Mouse (Mus musculus) yolk sac, embryonic 10.5 days (tissue): ENCODE data around the gene Sh3rf3.

Experiments used
- DNase-seq: peaks from one replicate; pipeline ENCODE4 v3.0.0-alpha.2; 2017; ENCODE audit warnings: low spot score

Sh3rf3 gene

DNA sequence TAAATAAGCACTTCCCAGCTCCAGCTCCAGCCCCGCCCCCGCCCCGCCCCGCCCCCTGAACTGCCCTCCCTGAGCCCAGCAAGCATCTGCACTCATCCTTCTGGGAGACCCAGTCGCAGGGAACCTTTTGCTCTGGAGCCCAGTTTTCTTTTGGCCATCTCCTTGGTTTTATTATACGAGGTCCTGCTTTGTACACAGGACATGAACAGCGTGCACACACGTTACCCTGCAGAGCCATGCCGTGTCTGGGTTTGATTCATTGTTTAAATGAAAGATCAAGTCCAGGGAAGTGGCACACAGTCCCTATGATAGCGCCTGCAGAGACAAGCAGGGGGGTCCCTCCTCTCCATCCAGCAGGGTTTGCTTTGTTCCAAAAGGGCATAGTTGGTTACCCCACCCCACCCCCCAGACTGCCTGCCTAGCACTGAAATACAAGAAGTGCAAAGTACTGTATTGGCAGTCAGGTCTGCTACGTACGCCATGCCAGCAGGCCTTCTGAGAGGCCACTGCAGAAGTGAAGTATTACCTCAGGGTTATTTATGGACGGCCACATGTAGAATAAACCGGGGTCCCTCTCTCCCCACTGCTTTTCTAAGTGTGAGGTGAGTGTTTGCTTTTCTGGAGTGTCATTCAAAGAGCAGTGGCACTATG, 41.5 kb downstream of the Sh3rf3 start:
- DNase-seq: no peak

DNA sequence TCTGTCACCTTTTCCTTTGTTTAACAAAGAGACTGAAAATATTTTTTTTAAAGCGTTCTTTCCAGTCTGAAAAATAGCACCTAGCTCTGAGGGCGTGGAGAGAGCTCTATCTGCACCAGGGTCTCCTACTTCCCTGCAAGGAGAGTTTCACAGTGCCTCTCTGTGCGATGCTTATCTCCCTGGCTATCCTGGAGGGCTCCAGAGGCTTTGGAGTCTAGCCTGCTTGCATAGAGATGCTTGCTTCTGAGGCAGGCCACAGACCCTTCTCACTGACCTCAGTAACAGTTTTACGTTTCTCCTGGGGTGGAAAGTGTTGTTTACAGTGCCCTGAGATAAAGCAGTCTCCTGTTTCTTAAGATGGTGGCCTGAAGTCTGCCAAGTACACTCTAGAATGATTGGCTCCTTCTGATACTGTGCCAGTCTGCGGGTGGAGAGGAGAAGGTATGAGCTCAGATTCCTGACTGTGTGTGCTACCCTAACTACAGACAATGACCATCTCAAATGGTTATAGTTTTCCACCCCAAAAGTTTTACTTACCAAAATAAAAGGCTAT, 42.1 kb downstream of the Sh3rf3 start:
- no peak for DNase-seq

DNA sequence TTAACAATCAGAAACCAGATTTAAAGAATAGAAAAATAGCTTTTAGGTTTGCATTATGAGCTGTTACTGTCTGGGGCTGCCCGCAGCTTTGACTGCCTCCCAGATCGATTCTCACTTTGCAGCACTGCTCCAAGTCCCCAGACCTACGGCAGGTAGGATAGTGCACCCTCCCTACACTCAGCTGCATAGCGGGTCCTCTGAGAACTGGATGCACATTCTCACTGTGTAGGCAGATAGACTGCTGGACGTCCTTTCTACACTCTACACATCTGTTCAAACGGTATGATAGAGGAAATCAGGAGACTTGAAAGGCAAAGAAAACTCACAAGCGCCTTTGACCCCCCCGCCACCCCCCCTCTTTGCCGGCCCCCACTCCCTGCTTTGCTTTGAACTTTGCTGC, 42.7 kb downstream of the Sh3rf3 start:
- DNase-seq: no peak

DNA sequence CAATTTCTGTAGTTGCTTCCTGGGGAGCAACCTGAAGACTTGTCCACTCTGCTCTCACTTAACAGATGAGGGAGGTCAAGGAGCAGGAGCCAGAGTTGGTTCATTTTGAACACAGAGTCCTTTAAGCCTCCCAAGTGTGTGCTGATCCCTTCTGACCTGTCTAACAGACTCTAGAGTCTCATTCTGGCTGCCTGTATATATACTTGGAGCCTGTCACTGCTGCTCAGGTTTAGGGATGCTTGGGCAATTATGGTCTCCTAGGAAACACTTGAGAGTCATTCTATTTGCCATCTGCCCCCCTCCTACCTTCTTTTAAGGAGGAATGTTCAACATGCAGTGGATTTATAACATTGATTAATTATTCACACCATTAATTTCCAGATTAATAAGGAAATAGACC, 43.6 kb downstream of the Sh3rf3 start:
- DNase-seq: no peak

DNA sequence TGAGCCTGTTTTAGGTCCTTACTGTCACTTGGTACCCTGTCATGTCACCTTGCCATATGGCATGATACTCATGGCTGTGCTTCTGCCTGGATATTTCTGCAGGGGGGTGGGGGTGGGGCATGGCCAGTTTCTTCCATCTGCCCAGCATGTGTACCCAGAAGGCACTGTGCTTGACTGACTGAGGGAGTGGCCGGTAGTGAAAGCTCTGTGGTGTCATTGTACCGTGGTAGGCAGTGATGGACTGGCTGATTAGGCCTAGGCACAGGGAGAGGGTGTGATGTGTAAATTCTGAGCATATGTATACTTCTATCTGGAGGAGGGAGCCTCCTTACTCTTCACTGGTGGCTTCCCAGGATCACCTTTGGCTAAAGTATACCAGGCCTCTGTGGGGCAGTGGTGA, 51.6 kb downstream of the Sh3rf3 start:
- no peak for DNase-seq

DNA sequence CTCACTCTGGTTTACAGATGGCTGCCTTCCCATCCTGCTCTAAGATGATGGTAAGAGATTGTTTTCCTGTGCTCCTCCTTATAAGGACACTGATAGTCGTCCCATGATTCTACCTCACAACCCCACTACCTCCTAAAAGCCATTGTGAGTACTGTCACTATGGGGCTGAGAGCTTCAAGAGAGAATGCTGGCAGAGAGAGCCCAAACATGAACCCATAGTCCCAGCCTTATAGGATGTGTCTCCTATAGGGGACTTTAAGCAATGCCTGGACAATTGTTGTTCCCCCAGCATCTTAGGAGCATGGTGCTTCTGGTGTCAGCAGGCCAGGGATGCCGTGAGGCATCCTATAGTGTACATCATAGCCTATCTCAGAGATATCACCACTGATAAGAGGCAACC, 54.4 kb downstream of the Sh3rf3 start:
- no peak for DNase-seq

DNA sequence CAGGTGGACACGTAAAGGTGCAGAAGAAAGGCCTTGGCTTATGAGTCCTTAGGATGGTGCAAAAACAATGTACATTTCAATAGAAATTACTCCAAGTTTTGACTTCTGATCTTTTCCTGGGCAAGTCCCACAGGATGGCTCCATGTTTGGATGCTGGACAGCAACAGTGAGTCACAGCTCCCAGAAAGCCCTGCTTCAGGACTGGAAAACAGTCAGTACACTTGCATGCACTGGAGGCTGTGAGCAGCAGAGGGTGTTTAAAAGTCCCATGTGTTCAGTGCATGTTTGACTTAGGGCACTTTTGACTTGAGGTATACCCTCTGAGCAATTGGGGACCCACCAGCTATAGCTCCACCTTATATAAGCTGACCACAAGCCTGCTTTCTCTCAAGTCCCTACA, 56.7 kb downstream of the Sh3rf3 start:
- DNase-seq: no peak

DNA sequence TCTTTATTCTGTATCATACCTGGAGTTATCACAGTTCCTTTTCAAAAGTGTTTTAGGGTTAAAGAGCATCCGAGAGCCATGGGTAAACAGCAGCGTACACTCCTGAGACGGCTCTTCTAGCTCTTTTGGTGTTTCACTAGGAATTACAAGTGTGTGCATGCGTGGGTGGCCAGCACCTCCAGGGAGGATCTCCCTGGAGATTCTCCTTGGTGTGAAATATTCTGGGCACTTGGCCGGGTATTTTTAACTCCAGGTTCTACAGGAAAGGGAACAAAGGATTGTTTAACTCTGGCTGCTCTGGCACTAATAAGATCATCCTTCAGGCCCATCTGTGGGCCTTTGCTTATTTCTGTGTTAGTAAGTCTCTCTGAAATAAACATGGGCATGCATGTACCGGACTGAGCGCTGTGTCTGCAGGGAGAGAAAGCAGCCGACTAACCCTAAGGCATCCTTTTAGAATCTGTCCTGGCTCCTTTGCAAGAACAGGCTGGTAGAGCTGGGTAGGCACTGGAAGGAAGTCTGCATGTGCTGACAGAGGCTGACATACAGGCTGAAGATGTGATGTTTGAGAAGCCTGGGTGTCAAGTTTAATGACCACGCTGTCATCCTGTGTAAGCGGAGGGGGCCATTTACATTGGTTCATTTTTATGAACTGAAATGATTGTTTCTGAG, 58.1 kb downstream of the Sh3rf3 start:
- DNase-seq: no peak

DNA sequence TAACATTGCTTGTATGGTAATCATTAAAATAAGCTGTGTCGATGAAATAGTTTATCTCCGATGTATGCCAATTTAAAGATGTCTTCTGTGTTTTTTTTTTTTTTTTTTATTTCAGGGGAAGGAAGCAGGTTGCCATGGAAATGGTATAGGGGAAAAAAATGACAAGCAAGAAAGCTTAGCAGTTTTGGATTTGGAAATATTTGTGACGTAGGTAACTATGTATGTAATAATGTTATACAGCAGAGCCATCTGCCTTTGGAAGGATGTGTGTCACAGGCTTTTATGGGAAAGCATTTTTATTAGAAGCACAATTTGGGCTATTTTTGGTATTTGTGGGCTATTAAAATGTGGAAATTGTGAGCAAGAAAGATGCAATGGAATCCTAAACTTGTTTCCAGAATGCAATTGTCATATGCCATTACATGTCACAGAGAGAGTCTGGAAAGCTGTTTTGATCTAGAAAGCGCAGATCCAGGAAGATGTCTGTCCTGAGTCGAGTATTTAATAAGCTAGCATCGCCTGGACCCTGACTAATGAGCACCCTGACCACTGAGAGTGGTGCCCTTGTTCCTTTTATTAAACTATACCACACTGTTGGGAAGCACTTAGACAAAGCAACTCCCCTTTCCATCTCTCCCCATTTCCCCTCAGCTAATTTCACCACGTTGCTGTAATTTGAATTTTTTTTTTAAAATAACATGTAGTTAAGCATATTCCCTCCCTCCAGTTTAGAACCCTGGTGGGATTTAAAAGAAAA, 58.8 kb downstream of the Sh3rf3 start:
- DNase-seq: no peak

DNA sequence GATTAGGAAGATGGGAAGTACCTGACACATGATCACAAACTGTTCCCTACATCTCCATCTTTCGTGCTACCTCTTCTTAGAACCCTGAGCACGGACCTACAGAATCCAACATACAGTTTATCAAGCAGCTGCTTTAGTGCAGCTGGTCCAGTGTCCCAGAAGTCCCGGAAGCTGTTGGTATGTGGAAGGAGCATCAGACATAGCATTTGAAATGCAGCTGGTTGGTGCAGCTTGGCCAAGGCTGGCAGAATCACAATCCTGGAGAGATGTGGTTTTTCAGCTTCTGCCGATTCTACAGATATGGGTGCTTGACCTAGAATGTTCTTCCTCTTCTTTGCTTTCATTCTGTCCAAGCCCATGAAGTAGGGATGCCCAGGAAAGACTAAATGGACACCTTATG, 64.7 kb downstream of the Sh3rf3 start:
- no peak for DNase-seq

DNA sequence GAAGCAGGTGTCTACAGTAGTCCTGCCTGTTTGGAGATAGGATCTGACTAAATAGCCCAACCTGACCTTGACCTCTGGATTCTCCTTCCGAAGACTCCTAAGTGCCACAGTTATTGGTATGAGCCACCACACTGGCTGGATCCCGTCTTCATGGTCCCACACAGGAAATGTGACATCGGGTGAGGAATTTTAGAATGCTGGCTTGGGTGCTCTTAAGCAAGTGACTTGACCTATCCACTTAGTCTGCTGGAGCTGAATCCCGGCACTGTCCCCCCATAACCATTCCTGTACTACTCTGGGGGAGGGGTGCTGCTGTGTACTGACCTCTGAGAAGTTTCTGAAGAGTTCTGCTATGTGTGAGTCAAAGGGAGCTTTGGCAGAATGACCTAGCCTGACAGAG, 65.5 kb downstream of the Sh3rf3 start:
- no peak for DNase-seq

DNA sequence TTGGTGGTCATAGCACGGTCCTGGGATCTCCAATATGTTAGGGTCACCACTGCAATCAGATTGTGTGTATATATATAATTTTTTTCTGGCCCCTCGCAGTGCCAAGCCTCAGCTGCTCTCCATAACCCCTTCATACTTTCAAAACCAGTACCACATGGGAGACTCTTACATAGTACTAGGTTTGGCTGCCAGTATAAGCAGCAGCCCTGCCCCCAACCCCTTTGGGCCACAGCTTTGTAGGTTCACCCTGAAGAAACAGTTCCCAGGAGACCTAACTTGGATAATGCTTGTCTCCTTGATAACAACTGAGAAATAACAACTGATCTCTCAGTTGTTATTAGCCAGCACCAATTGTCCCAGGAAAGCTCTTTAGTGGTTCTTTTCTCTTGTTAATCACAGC, 69.6 kb downstream of the Sh3rf3 start:
- no peak for DNase-seq

DNA sequence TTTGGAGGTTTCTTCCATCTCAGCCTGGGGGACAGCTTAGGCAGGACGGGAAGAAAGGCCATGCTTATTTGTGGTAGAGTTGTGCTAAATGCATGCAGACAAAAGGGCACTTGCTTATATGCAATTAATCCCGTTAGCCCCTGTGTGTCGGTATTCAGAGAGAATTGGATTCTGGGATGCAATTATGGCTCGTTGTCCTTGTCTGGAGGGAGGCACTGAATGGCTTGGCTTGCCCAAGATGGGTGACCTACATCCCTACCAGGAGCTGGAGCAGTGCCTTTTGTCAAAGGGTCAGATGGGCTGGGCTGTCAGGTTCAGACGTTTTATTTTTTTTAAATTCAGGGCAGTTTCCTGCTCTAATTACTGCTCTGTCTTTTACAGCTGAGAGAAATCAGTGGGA, 72.2 kb downstream of the Sh3rf3 start:
- DNase-seq: no peak

DNA sequence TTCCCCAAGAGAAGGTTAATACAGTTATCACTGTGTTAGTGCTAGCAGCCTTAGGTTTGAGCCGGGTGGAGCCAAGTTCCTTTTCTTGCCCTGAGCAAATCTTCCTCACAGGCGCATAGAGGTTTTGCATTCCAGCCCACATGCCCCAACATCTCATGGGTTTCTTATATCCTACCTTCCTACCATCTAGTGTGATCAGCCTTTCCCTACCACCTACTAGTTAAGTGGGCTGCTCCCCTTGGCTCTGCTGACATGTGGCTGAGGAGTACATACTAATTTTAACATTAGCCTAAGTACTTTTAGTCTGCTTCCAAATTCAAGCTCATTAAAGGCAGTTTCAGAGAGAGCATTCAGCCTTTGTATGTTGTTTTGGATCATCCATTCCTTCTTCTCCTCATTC, 72.7 kb downstream of the Sh3rf3 start:
- no peak for DNase-seq

DNA sequence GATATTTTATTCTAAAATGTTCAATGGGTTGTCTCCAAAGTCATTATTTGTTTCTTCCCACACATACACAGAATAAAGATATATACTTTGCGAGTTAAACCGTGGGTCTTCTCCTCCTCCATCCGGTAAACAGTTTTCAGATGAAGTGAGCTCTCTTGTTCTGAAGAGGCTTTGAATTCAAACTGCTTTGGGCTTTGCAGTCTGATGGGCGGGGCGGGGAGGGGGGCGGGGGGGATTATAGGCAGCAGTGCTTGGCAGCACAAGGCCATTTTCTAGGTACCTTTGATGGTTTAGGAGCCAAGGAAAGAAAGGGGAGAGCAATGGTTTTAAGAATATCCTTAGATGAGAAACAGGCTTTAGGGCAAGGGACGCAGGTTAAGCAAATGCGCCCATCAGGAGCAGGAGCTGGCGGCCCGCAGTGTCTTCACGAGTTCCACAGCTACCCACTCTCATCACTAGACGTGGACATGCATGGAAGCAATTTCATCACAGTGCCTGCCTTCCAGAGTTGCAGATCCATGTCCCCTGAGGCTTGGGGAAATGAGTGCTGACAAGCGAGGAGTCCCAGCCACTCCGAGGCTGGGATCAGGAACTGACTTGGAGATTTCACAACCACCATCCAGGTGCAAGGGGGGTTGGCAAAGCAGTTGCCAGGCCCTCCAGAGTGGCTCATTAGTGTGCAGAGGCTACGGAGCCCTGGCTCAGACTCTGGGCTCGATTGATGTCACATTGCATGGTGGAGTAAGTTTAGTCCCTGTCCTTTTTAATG, 77.7 kb downstream of the Sh3rf3 start:
- DNase-seq: no peak

DNA sequence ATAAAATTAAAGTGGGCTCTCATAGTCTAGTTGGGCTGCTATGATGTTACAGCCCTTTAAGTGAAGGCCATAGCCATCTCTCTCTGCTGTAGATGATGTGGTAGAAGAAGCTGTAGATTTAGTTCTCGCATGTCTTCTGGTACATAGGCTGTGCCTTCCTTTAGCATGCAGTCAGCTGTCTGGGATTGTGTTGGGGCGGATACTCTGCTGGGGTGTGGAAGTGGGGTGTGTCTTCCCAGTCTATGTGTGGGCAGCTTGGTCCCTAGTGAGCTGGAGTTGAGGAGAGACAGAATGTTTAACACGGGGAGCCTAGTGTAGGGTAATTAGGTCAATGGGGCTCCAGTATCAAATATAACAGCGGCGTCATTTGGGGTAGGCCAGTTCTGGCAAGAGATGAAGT, 82.3 kb downstream of the Sh3rf3 start:
- no peak for DNase-seq

DNA sequence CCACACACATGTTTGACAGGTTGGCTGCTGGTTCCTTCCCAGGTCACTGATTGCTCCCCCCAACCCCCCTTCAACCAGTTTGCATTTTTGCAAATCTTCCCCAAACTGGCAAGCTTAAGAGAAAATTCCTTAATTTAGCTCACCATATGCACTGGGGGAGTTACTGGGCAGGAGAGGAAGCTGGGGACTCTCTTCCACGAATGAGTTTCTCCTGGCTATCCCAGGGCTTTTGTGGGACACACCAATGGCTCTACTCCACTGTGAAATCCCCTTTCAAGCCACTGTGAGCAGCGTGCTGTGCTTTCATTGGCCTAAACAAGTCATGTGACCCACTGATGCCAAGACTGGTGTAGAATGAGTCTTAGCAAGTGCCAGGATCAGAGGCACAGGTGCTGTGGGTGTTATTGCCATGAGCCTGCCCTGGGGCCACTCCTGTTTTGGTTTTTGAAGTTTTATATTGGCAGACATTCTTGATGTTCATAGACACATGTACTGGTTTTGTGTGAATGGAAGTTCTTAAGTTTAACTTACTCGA, 83.9 kb downstream of the Sh3rf3 start:
- no peak for DNase-seq

DNA sequence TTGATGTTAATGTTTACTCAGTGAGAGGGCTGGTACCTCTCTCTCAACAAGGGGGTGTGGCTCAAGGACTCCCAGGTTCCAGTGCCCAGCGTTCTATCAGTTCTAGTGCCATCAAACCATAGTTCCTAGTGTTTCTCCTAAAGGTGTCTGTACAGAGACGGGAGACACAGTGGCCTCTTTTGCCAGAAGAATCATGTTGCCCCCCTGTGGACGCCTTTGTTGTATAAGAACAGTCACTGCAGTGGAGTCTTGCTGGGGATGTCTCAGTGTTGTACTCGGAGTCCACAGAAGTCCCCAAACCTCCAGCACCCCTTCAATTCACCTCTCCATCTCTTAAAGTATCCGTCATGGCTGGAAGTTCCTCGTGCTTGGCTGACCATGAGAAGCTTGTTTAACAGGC, 92.1 kb downstream of the Sh3rf3 start:
- DNase-seq: no peak

DNA sequence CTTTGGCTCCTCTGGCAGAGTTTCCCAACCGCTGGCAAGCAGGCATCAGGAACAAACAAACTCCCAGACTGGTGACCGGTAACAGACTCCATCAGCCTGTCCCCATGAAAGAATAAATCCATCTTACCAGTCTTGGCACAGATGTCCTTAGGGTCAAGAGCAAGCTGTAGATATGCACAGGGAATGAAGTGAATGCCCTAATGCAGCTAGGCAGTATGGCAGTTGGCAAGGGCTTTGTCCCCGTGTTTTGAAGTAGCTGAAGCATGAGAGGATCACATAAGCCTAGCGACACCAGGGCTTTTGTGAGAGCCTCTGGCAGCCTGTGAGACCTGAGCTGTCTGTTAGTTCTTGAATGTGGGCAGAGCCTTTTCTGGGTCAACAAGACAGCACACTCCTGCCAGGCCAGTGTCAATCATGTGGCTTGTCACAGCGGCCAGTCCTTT, 93.9 kb downstream of the Sh3rf3 start:
- DNase-seq: no peak

DNA sequence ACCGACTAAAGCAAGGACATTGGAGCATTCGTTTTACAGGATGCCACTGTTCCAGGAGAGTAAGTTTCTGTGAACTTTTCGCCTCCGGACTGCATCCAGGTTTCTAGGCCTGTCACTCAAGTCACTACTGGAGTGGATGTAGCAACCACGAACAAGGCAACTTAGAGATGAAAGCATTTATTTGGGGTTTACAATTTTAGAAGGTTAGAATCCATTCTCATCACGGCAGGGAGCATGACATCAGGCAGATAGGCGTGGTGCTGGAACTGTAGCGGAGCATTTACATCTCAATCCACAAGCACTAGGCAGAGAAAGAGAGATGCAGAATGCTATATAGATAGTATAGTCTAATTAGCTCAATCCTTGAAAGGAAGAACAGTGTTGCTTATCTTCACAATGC, 95.3 kb downstream of the Sh3rf3 start:
- no peak for DNase-seq

DNA sequence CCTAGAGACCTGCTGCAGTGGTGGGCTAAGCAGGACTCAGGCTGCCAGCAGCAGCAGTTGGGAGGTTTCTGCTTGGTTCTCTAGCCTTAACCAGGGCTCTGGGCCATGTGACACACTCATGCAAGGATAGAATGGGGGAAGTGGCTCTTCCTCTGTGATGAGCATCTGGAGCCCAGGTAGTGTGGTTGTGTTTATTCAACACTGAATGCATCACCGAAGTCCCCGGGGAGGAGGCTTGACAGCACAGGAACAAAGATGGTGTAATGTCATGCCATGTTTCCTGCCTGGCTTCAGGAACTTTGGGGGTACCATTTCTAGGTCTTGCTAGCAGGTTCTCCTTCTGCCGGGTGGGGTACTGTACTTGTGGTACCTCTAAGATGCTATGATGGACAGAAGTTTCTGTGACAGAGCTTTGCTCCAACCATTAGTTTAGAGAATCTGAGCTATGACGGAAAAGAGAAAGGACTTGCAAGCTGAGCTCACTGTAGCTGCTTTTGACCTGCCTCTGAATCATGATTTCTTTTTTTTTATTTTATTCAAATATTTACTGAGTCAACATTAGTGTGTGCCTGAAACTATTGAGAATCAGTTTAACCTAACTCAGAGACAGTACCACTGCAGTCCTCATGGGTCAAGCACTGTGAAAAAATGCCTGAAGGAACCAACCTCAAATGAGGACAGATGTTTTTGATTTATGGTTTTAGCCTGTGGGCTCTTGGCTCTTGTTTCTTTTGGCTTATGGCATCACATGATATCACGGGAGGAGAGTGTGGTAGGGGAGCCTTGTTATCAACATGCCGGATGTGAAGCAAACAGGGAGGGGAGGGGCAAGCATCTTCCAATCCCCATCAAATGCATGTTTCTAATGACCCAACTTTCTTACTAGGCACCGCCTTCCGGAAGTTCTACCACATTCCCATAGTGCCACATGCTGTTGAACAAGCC, 102.4 kb downstream of the Sh3rf3 start:
- DNase-seq: no peak
